Mouse (Mus musculus): Measurements from ENCODE around the gene Clic4. TPM values are rescaled to one million over a fixed set of nuclear protein-coding genes. Genes with fewer than 3 reads are reported as not detected.

The Clic4 gene
- polyA plus RNA-seq, 1 experiment = 34.7 TPM

DNA sequence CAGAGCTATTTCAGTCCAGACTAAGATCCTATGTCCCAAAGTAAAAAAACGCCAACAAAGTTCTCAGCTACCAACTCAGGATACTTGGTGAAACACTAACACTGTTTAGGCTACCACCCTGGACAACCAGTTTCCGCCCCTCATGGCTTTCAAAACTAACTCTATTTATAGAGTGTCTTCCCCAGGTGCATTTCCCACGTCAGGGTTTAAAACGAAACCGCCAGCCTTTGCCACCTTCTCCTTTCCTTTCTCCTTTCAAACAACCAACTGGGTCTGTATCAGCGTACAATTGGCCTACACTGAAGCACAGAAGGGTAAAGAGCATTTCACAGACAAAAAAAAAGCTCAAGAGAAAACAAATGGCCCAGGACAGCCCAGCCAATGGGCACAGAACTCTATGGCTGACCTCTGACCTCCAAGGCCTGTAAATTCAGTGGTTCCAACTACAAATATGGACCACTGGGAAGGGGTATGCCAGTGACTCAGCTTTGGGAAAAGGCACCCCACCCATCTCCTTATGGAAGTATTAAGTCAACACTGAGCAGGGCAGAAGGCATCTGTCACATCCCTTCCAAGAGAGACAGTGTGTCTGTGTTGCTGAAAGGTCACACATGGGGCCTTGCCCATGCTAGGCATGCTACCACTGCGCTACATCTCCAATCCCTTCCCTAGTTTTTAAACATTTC, 2.8 kb downstream of the Clic4 start:
- H3K27ac ChIP-seq (ENCODE audit: insufficient read depth, low read length) = 0 out of 2 replicates have a peak overlapping the region, but pooled peaks have one; percentile 25

DNA sequence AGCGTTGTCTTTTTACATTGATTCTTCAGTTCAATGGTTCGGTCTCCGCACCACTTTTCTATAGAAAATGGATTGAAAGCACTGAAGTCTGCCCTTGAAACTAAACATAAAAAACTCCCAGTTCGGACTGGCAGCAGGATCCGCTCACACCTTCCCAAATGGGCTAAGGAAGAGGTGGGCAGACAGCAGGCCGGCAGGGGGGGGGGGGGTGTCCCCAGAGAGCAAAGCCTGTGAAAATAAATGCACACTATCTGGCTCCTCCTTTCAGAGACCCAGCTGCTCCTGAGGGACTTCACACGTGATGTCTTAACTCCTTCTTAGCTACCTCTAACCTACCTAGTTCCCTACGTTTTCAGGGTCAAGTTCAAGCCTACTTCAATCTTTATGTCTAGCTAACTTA, 5.1 kb downstream of the Clic4 start:
- peaks cover 1% of the 10 kb centered on the region; the same call in 1 of the 2 replicates for H3K36me3 ChIP-seq (ENCODE audit: control insufficient read depth, insufficient read depth, low read length)
- 66% methylated on average over 8 of the region's 8 CpGs for WGBS
- TF ChIP-seq CTCF (IDR thresholded peaks at IDR 0.05; ENCODE audit: extremely low read depth, insufficient read depth, insufficient read length, insufficient replicate concordance) = no peak
- no peak for TF ChIP-seq POLR2A (IDR thresholded peaks at IDR 0.05; ENCODE audit: low read depth, low read length)
- peaks cover 22% of the 10 kb centered on the region; the same call in 1 of the 2 replicates for H3K4me1 ChIP-seq (ENCODE audit: control insufficient read depth, insufficient read depth, insufficient read length)
- no peak overlapping the region for H3K27ac ChIP-seq (ENCODE audit: insufficient read depth, low read length)
- DNase-seq (ENCODE audit: low read depth in 1 of 2, low spot score in 2 of 2) = no peak
- H3K27me3 ChIP-seq (ENCODE audit: control insufficient read depth, insufficient read depth, low read length) = no peaks in the 10 kb centered on the region
- H3K4me3 ChIP-seq (ENCODE audit: extremely low read depth, insufficient read depth, insufficient read length) = no peak overlapping the region

More for the DNA sequence above, 2.8 kb downstream of the Clic4 start:
- Histone ChIP-seq H3K4me1 (ENCODE audit: control insufficient read depth, insufficient read depth, insufficient read length) (peaks cover 28% of the 10 kb centered on the region; the same call in 1 of the 2 replicates), H3K36me3 (ENCODE audit: control insufficient read depth, insufficient read depth, low read length) (peaks cover 1% of the 10 kb centered on the region; the same call in 1 of the 2 replicates), H3K4me3 (ENCODE audit: extremely low read depth, insufficient read depth, insufficient read length) (no peak overlapping the region), H3K27me3 (ENCODE audit: control insufficient read depth, insufficient read depth, low read length) (no peaks in the 10 kb centered on the region)
- no peak for DNase-seq (ENCODE audit: low read depth in 1 of 2, low spot score in 2 of 2)
- TF ChIP-seq POLR2A (IDR thresholded peaks at IDR 0.05; ENCODE audit: low read depth, low read length) = no peak
- TF ChIP-seq CTCF (IDR thresholded peaks at IDR 0.05; ENCODE audit: extremely low read depth, insufficient read depth, insufficient read length, insufficient replicate concordance) = no peak
- 28% methylated on average over 7 of the region's 7 CpGs for WGBS

DNA sequence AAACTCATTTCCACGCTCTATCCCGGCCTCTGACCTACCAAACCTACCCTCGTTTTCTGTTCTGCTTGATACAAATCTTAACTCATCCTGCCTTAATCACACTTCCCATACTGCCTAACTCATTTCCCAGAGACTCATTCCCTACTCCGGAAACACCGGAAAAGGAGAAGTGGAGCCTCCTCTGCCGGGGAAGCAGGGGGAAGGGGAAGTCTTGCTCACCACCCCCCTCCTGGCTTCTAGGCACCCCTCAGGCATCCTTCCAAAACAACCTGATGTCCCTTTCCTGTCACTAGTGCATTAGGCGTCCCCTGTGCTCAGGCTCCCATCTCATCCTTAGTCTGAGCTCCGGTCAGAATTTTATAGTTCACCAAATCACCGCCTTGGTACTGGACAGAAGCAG, 5.6 kb downstream of the Clic4 start:
- no peak for TF ChIP-seq POLR2A (IDR thresholded peaks at IDR 0.05; ENCODE audit: low read depth, low read length)
- no peak for TF ChIP-seq CTCF (IDR thresholded peaks at IDR 0.05; ENCODE audit: extremely low read depth, insufficient read depth, insufficient read length, insufficient replicate concordance)
- H3K4me3 ChIP-seq (ENCODE audit: extremely low read depth, insufficient read depth, insufficient read length) = no peak overlapping the region
- 72% methylated on average over 9 of the region's 9 CpGs for WGBS
- DNase-seq (ENCODE audit: low read depth in 1 of 2, low spot score in 2 of 2) = no peak
- peaks cover 22% of the 10 kb centered on the region; the same call in 1 of the 2 replicates for H3K4me1 ChIP-seq (ENCODE audit: control insufficient read depth, insufficient read depth, insufficient read length)
- no peak overlapping the region for H3K27ac ChIP-seq (ENCODE audit: insufficient read depth, low read length)
- no peaks in the 10 kb centered on the region for H3K27me3 ChIP-seq (ENCODE audit: control insufficient read depth, insufficient read depth, low read length)
- peaks cover 1% of the 10 kb centered on the region; the same call in 1 of the 2 replicates for H3K36me3 ChIP-seq (ENCODE audit: control insufficient read depth, insufficient read depth, low read length)

DNA sequence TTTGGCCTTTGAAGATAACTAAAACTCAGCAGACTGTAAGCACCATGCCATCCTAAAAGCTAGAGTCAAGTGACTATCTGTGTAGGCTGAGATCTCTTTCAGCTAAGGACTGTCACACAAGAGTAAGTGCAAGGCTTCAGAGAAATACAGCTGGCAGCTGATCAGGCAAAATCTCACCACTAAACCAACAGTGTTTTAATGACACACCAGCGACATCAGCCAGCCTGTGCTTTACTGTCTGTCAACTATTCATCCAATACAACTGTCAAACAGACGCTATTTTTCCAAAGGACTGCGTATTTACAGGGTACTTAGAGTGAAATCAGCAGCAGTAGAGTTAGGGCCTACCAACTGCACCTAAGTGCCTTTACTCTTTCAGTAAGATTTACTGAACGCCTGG, 12.2 kb downstream of the Clic4 start:
- no peak overlapping the region for H3K4me3 ChIP-seq (ENCODE audit: extremely low read depth, insufficient read depth, insufficient read length)
- H3K27ac ChIP-seq (ENCODE audit: insufficient read depth, low read length) = no peak overlapping the region
- 89% methylated on average over 4 of the region's 4 CpGs for WGBS
- DNase-seq (ENCODE audit: low read depth in 1 of 2, low spot score in 2 of 2) = no peak
- H3K4me1 ChIP-seq (ENCODE audit: control insufficient read depth, insufficient read depth, insufficient read length) = peaks cover 8% of the 10 kb centered on the region; the same call in 1 of the 2 replicates
- H3K36me3 ChIP-seq (ENCODE audit: control insufficient read depth, insufficient read depth, low read length) = no peaks in the 10 kb centered on the region
- H3K27me3 ChIP-seq (ENCODE audit: control insufficient read depth, insufficient read depth, low read length) = no peaks in the 10 kb centered on the region
- TF ChIP-seq POLR2A (IDR thresholded peaks at IDR 0.05; ENCODE audit: low read depth, low read length) (no peak), CTCF (IDR thresholded peaks at IDR 0.05; ENCODE audit: extremely low read depth, insufficient read depth, insufficient read length, insufficient replicate concordance) (no peak)

DNA sequence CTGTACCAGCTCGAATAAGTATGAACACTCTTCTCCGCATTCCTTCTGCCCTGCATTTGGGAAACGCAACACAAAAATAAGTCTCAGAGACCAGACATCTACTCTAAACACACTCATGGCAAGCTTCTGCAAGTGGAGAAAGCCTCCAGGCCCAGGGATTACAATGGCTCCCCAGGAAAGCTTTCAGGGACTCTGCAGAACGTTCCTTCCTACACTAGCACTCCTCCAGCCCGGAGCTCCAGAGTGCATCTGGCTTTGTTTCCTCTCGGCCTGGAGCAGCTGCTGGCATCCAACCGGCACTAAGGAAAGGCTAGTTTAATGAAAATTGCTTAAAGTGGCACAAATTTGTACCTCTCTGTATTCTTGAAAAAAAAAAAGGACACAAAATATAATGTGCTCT, 14.1 kb downstream of the Clic4 start:
- Histone ChIP-seq H3K27ac (ENCODE audit: insufficient read depth, low read length) (peak overlapping the region; percentile 5; the same call in 1 of the 2 replicates), H3K4me1 (ENCODE audit: control insufficient read depth, insufficient read depth, insufficient read length) (peaks cover 8% of the 10 kb centered on the region; the same call in 1 of the 2 replicates), H3K4me3 (ENCODE audit: extremely low read depth, insufficient read depth, insufficient read length) (no peak overlapping the region), H3K36me3 (ENCODE audit: control insufficient read depth, insufficient read depth, low read length) (no peaks in the 10 kb centered on the region), H3K27me3 (ENCODE audit: control insufficient read depth, insufficient read depth, low read length) (no peaks in the 10 kb centered on the region)
- TF ChIP-seq CTCF (IDR thresholded peaks at IDR 0.05; ENCODE audit: extremely low read depth, insufficient read depth, insufficient read length, insufficient replicate concordance) (no peak), POLR2A (IDR thresholded peaks at IDR 0.05; ENCODE audit: low read depth, low read length) (no peak)
- DNase-seq (ENCODE audit: low read depth in 1 of 2, low spot score in 2 of 2) = no peak
- WGBS = 89% methylated on average over 7 of the region's 7 CpGs

DNA sequence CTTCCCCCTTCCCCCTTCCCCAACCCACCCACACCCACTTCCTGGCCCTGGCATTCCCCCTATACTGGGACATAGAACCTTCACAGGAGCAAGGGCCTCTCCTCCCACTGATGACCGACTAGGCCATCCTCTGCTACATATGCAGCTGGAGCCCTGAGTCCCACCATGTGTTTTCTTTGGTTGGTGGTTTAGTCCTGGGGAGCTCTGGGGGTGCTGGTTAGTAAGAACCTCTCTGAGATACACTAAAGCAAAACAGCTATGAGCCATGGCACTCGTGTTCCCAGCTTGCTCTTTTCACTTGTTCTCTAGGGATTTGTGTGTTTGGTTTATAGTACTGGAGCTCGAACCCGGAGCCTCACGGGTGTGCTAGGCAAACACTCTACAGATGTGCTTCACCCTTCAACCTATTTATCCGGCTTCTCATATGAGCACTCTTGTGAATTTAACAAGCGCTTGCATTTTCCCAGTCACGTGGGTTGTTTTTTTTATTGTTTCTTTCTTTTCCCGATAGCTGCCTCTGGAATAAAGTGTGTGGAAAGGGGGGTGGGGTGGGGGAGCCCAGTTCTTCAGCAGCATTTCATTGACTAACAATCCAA, 14.6 kb downstream of the Clic4 start:
- Histone ChIP-seq H3K27ac (ENCODE audit: insufficient read depth, low read length) (no peak overlapping the region), H3K4me1 (ENCODE audit: control insufficient read depth, insufficient read depth, insufficient read length) (peaks cover 8% of the 10 kb centered on the region; the same call in 1 of the 2 replicates), H3K27me3 (ENCODE audit: control insufficient read depth, insufficient read depth, low read length) (no peaks in the 10 kb centered on the region), H3K36me3 (ENCODE audit: control insufficient read depth, insufficient read depth, low read length) (no peaks in the 10 kb centered on the region), H3K4me3 (ENCODE audit: extremely low read depth, insufficient read depth, insufficient read length) (no peak overlapping the region)
- no peak for DNase-seq (ENCODE audit: low read depth in 1 of 2, low spot score in 2 of 2)
- TF ChIP-seq POLR2A (IDR thresholded peaks at IDR 0.05; ENCODE audit: low read depth, low read length) = no peak
- TF ChIP-seq CTCF (IDR thresholded peaks at IDR 0.05; ENCODE audit: extremely low read depth, insufficient read depth, insufficient read length, insufficient replicate concordance) = no peak
- 80% methylated on average over 9 of the region's 9 CpGs for WGBS
